Comparison of ENCODE assay signal across 13 mouse cellular contexts in the genomic region with DNA sequence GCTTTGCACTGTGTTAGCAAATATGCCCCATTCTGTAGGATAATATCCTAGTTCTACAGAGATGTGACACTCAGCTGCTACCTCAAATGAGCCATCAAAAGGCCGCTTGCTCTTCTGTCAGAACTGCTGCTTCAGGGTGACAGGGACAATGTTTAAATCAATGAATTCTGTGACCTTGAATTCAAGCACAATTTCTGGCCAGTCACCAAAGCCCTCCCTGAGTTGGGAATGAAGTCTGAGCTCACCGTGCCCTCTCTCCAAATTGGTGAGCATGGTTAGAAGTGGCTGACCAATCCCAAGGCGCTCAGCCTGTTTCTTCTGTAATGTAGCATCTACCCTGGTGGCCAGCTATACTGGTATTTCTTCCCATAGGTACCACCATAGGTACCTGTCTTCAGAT.
"Had no signal": no experiment of that assay in that cellular context is flagged by ENCODE, and none has a peak within 500 bp of the region (broad histone marks: within the 10 kb centered on the region; RNA-seq: fewer than 3 reads in every experiment).

No protein-coding gene starts in this region.

- H3K4me2 ChIP-seq: lung, embryonic 14.5 days; midbrain, embryonic 13.5 days; midbrain, embryonic 15.5 days; neural tube, embryonic 12.5 days had no signal

- H3K9me3 ChIP-seq: midbrain, embryonic 10.5 days; midbrain, embryonic 13.5 days; midbrain, embryonic 15.5 days; neural tube, embryonic 12.5 days had no signal

- H3K27ac ChIP-seq: midbrain, embryonic 10.5 days; midbrain, embryonic 13.5 days; midbrain, embryonic 15.5 days; neural tube, embryonic 12.5 days had no signal

- H3K9ac ChIP-seq: lung, embryonic 14.5 days; midbrain, embryonic 13.5 days; midbrain, embryonic 15.5 days; neural tube, embryonic 12.5 days had no signal

- H3K36me3 ChIP-seq: midbrain, embryonic 10.5 days; midbrain, embryonic 13.5 days; midbrain, embryonic 15.5 days; neural tube, embryonic 12.5 days had no signal

- H3K4me3 ChIP-seq: midbrain, embryonic 10.5 days; midbrain, embryonic 13.5 days; midbrain, embryonic 15.5 days; neural tube, embryonic 12.5 days had no signal

- H3K27me3 ChIP-seq: neural tube, embryonic 12.5 days had no signal

- DNase-seq: lung, adult 18-20 months; lung, embryonic 14.5 days; lung, postnatal 10 days; lung, postnatal 4 days; right cerebral cortex, postnatal 14 days; spleen, adult 18-20 months; thymus, adult 18-20 months; thymus, postnatal 14 days; thymus, postnatal 36 days had no signal

- ATAC-seq: midbrain, embryonic 13.5 days; midbrain, embryonic 15.5 days had no signal
